Mouse (Mus musculus): ENCODE measurements around the gene Ralgapa1. TPM values are rescaled to one million over a fixed set of nuclear protein-coding genes. Genes with fewer than 3 reads are reported as not detected.

Gene Ralgapa1
- polyA plus RNA-seq, 1 experiment from 2014 or later = 6.6 TPM

- Histone ChIP-seq H3K4me3 (ENCODE audit: low read length) (peak within 1 kb of the TSS; percentile 84), H3K9ac (ENCODE audit: low read depth, low read length) (peak within 1 kb of the TSS; percentile 80), H3K36me3 (ENCODE audit: control insufficient read depth, insufficient read depth, low read length) (no peaks in the 10 kb centered on the region), H3K4me2 (ENCODE audit: low read depth, low read length) (peak within 1 kb of the TSS; percentile 84), H3K27me3 (replicated peaks; ENCODE audit: control insufficient read depth, insufficient read depth, low read length) (no peaks in the 10 kb centered on the region), H3K4me1 (ENCODE audit: control insufficient read depth, insufficient read depth, low read length) (peaks cover 8% of the 10 kb centered on the region), H3K9me3 (ENCODE audit: control insufficient read depth, low read length) (no peaks in the 10 kb centered on the region), H3K27ac (ENCODE audit: low read length) (peak within 1 kb of the TSS; percentile 91)
- under 1% methylated on average over 77 of the region's 77 CpGs for WGBS
- peak; percentile 99 for ATAC-seq
These were observed 15.4 kb upstream of the Ralgapa1 start, which contains the start of gene Brms1l for GRCm38 (mm10) chr12:55836199-55836951. Gene Brms1l (plus strand): TSS chr12:55836324.

GRCm38 (mm10) chr12:55835857-55836198, 14.9 kb upstream of the Ralgapa1 start:
- Histone ChIP-seq H3K9me3 (ENCODE audit: control insufficient read depth, low read length) (no peaks in the 10 kb centered on the region), H3K4me3 (ENCODE audit: low read length) (peak overlapping the region; percentile 84), H3K9ac (ENCODE audit: low read depth, low read length) (no peak overlapping the region), H3K27me3 (replicated peaks; ENCODE audit: control insufficient read depth, insufficient read depth, low read length) (no peaks in the 10 kb centered on the region), H3K4me2 (ENCODE audit: low read depth, low read length) (peak overlapping the region; percentile 46), H3K36me3 (ENCODE audit: control insufficient read depth, insufficient read depth, low read length) (no peaks in the 10 kb centered on the region), H3K27ac (ENCODE audit: low read length) (peak overlapping the region; percentile 70), H3K4me1 (ENCODE audit: control insufficient read depth, insufficient read depth, low read length) (peaks cover 8% of the 10 kb centered on the region)
- no peak for ATAC-seq
- 0% methylated on average over 6 of the region's 6 CpGs for WGBS

GRCm38 (mm10) chr12:55834891-55835290, 13.9 kb upstream of the Ralgapa1 start:
- H3K4me3 ChIP-seq (ENCODE audit: low read length) = no peak overlapping the region
- peaks cover 8% of the 10 kb centered on the region for H3K4me1 ChIP-seq (ENCODE audit: control insufficient read depth, insufficient read depth, low read length)
- 85% methylated on average over 8 of the region's 8 CpGs for WGBS
- no peaks in the 10 kb centered on the region for H3K27me3 ChIP-seq (replicated peaks; ENCODE audit: control insufficient read depth, insufficient read depth, low read length)
- H3K9ac ChIP-seq (ENCODE audit: low read depth, low read length) = no peak overlapping the region
- H3K36me3 ChIP-seq (ENCODE audit: control insufficient read depth, insufficient read depth, low read length) = no peaks in the 10 kb centered on the region
- H3K9me3 ChIP-seq (ENCODE audit: control insufficient read depth, low read length) = no peaks in the 10 kb centered on the region
- no peak overlapping the region for H3K4me2 ChIP-seq (ENCODE audit: low read depth, low read length)
- ATAC-seq = no peak
- no peak overlapping the region for H3K27ac ChIP-seq (ENCODE audit: low read length)

DNA sequence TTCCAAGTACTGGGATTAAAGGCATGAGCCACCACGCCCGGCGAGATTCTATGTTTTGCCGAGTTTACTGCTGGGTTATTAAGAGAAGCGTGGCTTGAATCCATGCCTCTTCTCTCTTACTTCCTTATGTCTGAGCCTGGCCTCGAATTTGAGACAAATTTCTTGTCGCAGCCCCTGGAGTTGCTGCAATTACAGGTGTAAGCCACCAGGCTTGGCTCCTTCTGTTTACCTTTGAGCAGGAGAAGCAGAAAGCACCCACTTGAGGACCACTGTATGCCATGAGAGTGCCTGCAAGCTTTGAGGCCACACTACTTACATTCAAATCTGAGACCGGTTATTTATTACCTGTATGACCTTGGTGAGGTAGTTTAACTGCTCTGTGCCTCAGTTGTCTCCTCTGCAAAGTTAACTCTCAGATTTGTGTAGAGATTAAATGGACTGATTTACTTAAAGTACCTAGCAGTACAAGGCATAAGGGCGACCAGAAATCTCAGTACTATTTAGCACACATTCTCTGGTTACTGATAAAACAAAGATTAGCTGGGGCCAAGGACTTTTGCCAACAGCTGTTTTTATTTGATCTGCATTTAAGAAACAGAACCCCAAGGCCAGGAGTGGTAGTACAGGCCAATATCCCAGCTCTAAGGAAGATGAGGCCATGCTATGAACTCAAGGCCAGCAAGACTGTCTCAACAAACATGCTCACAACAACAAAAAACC, 13.1 kb upstream of the Ralgapa1 start:
- Histone ChIP-seq H3K36me3 (ENCODE audit: control insufficient read depth, insufficient read depth, low read length) (no peaks in the 10 kb centered on the region), H3K9me3 (ENCODE audit: control insufficient read depth, low read length) (no peaks in the 10 kb centered on the region), H3K27ac (ENCODE audit: low read length) (no peak overlapping the region), H3K4me3 (ENCODE audit: low read length) (no peak overlapping the region), H3K4me1 (ENCODE audit: control insufficient read depth, insufficient read depth, low read length) (peaks cover 8% of the 10 kb centered on the region), H3K4me2 (ENCODE audit: low read depth, low read length) (no peak overlapping the region), H3K9ac (ENCODE audit: low read depth, low read length) (no peak overlapping the region), H3K27me3 (replicated peaks; ENCODE audit: control insufficient read depth, insufficient read depth, low read length) (no peaks in the 10 kb centered on the region)
- no peak for ATAC-seq
- 54% methylated on average over 9 of the region's 9 CpGs for whole genome bisulfite sequencing

- H3K9ac ChIP-seq (ENCODE audit: low read depth, low read length) = no peak overlapping the region
- H3K9me3 ChIP-seq (ENCODE audit: control insufficient read depth, low read length) = no peaks in the 10 kb centered on the region
- no peaks in the 10 kb centered on the region for H3K36me3 ChIP-seq (ENCODE audit: control insufficient read depth, insufficient read depth, low read length)
- no peak overlapping the region for H3K4me2 ChIP-seq (ENCODE audit: low read depth, low read length)
- no peak for ATAC-seq
- H3K4me3 ChIP-seq (ENCODE audit: low read length) = no peak overlapping the region
- H3K4me1 ChIP-seq (ENCODE audit: control insufficient read depth, insufficient read depth, low read length) = peaks cover 8% of the 10 kb centered on the region
- no peak overlapping the region for H3K27ac ChIP-seq (ENCODE audit: low read length)
- no peaks in the 10 kb centered on the region for H3K27me3 ChIP-seq (replicated peaks; ENCODE audit: control insufficient read depth, insufficient read depth, low read length)
These were observed 12.0 kb upstream of the Ralgapa1 start for GRCm38 (mm10) chr12:55832961-55833360.

- Histone ChIP-seq H3K9ac (ENCODE audit: low read depth, low read length) (no peak overlapping the region), H3K4me2 (ENCODE audit: low read depth, low read length) (no peak overlapping the region), H3K36me3 (ENCODE audit: control insufficient read depth, insufficient read depth, low read length) (no peaks in the 10 kb centered on the region), H3K27me3 (replicated peaks; ENCODE audit: control insufficient read depth, insufficient read depth, low read length) (no peaks in the 10 kb centered on the region), H3K27ac (ENCODE audit: low read length) (no peak overlapping the region), H3K4me1 (ENCODE audit: control insufficient read depth, insufficient read depth, low read length) (0 out of 2 replicates have a peak, but pooled peaks cover 3% of the 10 kb centered on the region), H3K9me3 (ENCODE audit: control insufficient read depth, low read length) (no peaks in the 10 kb centered on the region), H3K4me3 (ENCODE audit: low read length) (no peak overlapping the region)
- ATAC-seq = no peak
- 24% methylated on average over 2 of the region's 2 CpGs for WGBS
These were observed 10.1 kb upstream of the Ralgapa1 start for GRCm38 (mm10) chr12:55831101-55831500.

DNA sequence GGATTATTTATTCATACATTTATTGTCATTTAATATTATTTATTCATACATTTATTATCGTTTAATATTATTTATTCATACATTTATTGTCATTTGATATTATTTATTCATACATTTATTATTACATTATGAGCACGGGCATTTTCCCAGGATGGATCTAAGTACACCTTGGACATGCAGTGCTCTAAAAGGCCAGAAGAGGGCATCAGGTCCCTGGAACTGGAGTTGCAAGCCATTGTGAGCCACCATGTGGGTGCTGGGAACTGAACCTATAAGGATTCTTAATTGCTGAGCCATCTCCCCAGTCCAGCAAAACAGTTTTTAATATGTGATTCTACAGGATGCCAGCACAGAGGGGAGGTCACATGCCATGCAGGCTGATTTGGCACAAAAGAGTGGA, 4.6 kb upstream of the Ralgapa1 start:
- Histone ChIP-seq H3K36me3 (ENCODE audit: control insufficient read depth, insufficient read depth, low read length) (no peaks in the 10 kb centered on the region), H3K27me3 (replicated peaks; ENCODE audit: control insufficient read depth, insufficient read depth, low read length) (no peaks in the 10 kb centered on the region), H3K4me2 (ENCODE audit: low read depth, low read length) (no peak overlapping the region), H3K4me1 (ENCODE audit: control insufficient read depth, insufficient read depth, low read length) (no peaks in the 10 kb centered on the region), H3K9ac (ENCODE audit: low read depth, low read length) (no peak overlapping the region), H3K9me3 (ENCODE audit: control insufficient read depth, low read length) (no peaks in the 10 kb centered on the region), H3K4me3 (ENCODE audit: low read length) (no peak overlapping the region), H3K27ac (ENCODE audit: low read length) (no peak overlapping the region)
- no peak for ATAC-seq
- WGBS = 82% methylated on average over 2 of the region's 2 CpGs

- Histone ChIP-seq H3K27ac (ENCODE audit: low read length) (no peak overlapping the region), H3K27me3 (replicated peaks; ENCODE audit: control insufficient read depth, insufficient read depth, low read length) (no peaks in the 10 kb centered on the region), H3K4me3 (ENCODE audit: low read length) (no peak overlapping the region), H3K4me2 (ENCODE audit: low read depth, low read length) (no peak overlapping the region), H3K9ac (ENCODE audit: low read depth, low read length) (no peak overlapping the region), H3K4me1 (ENCODE audit: control insufficient read depth, insufficient read depth, low read length) (no peaks in the 10 kb centered on the region), H3K9me3 (ENCODE audit: control insufficient read depth, low read length) (no peaks in the 10 kb centered on the region), H3K36me3 (ENCODE audit: control insufficient read depth, insufficient read depth, low read length) (no peaks in the 10 kb centered on the region)
- ATAC-seq = no peak
- 86% methylated on average over 6 of the region's 6 CpGs for WGBS
These were observed 3.1 kb upstream of the Ralgapa1 start for GRCm38 (mm10) chr12:55824027-55824426.

- Histone ChIP-seq H3K27me3 (replicated peaks; ENCODE audit: control insufficient read depth, insufficient read depth, low read length) (no peaks in the 10 kb centered on the region), H3K4me1 (ENCODE audit: control insufficient read depth, insufficient read depth, low read length) (no peaks in the 10 kb centered on the region), H3K9me3 (ENCODE audit: control insufficient read depth, low read length) (no peaks in the 10 kb centered on the region), H3K36me3 (ENCODE audit: control insufficient read depth, insufficient read depth, low read length) (no peaks in the 10 kb centered on the region), H3K4me2 (ENCODE audit: low read depth, low read length) (peak overlapping the region; percentile 73), H3K4me3 (ENCODE audit: low read length) (peak overlapping the region; percentile 96), H3K27ac (ENCODE audit: low read length) (peak overlapping the region; percentile 92), H3K9ac (ENCODE audit: low read depth, low read length) (peak overlapping the region; percentile 94)
- peak; percentile 17; the same call in 1 of the 2 replicates for ATAC-seq
- 1% methylated on average over 34 of the region's 35 CpGs for WGBS
These were observed 777 bp downstream of the Ralgapa1 start for GRCm38 (mm10) chr12:55820119-55820660.

Data from intestine, embryonic 16.5 days (tissue).